Mouse (Mus musculus): Measurements from ENCODE around the gene Rasal1.

The Rasal1 gene

GRCm38 (mm10) chr5:120648569-120649373, at the start of gene Rasal1:
Rasal1 (plus strand) TSS chr5:120648812.
- peak; percentile 74 to 87 for DNase-seq (ENCODE audit: low spot score in 2 of 2)

GRCm38 (mm10) chr5:120599625-120600024, 49.0 kb upstream of the Rasal1 start:
- no peak for DNase-seq (ENCODE audit: low spot score in 2 of 2)

- no peak for DNase-seq (ENCODE audit: low spot score in 2 of 2)
Observed at GRCm38 (mm10) chr5:120600946-120601668, 47.5 kb upstream of the Rasal1 start.

GRCm38 (mm10) chr5:120602210-120602609, 46.4 kb upstream of the Rasal1 start:
- no peak for DNase-seq (ENCODE audit: low spot score in 2 of 2)

- no peak for DNase-seq (ENCODE audit: low spot score in 2 of 2)
Observed at GRCm38 (mm10) chr5:120603515-120603914, 45.1 kb upstream of the Rasal1 start.

- peak; percentile 60 to 84 for DNase-seq (ENCODE audit: low spot score in 2 of 2)
Observed at GRCm38 (mm10) chr5:120604839-120605238, 43.8 kb upstream of the Rasal1 start.

GRCm38 (mm10) chr5:120605241-120605661, 43.4 kb upstream of the Rasal1 start:
- no peak for DNase-seq (ENCODE audit: low spot score in 2 of 2)

GRCm38 (mm10) chr5:120605688-120606087, 42.9 kb upstream of the Rasal1 start:
- DNase-seq (ENCODE audit: low spot score in 2 of 2): peak; percentile 70 to 83

- DNase-seq (ENCODE audit: low spot score in 2 of 2): no peak
Observed at GRCm38 (mm10) chr5:120606590-120607200, 41.9 kb upstream of the Rasal1 start.

- no peak for DNase-seq (ENCODE audit: low spot score in 2 of 2)
Observed at GRCm38 (mm10) chr5:120607335-120607734, 41.3 kb upstream of the Rasal1 start.

- no peak for DNase-seq (ENCODE audit: low spot score in 2 of 2)
Observed at GRCm38 (mm10) chr5:120609246-120609775, 39.3 kb upstream of the Rasal1 start.

- DNase-seq (ENCODE audit: low spot score in 2 of 2): no peak
Observed at GRCm38 (mm10) chr5:120610906-120611305, 37.7 kb upstream of the Rasal1 start.

- DNase-seq (ENCODE audit: low spot score in 2 of 2): no peak
Observed at GRCm38 (mm10) chr5:120611416-120611815, 37.2 kb upstream of the Rasal1 start.

GRCm38 (mm10) chr5:120612442-120612821, 36.2 kb upstream of the Rasal1 start, which contains the start of the genes Rita1 and Ddx54:
Rita1 (minus strand) TSS chr5:120612589.
Ddx54 (plus strand) TSS chr5:120612739.
- DNase-seq (ENCODE audit: low spot score in 2 of 2): peak; percentile 98 to 99

GRCm38 (mm10) chr5:120612822-120613604, 35.6 kb upstream of the Rasal1 start:
- peak; percentile 100 for DNase-seq (ENCODE audit: low spot score in 2 of 2)

- DNase-seq (ENCODE audit: low spot score in 2 of 2): peak; percentile 40 to 65
Observed at GRCm38 (mm10) chr5:120615903-120616302, 32.7 kb upstream of the Rasal1 start.

GRCm38 (mm10) chr5:120618778-120619177, 29.8 kb upstream of the Rasal1 start:
- DNase-seq (ENCODE audit: low spot score in 2 of 2): no peak

- peak; percentile 51 to 76 for DNase-seq (ENCODE audit: low spot score in 2 of 2)
Observed at GRCm38 (mm10) chr5:120619201-120619600, 29.4 kb upstream of the Rasal1 start.

- peak; percentile 77 to 90 for DNase-seq (ENCODE audit: low spot score in 2 of 2)
Observed at GRCm38 (mm10) chr5:120620375-120621077, 28.1 kb upstream of the Rasal1 start.

GRCm38 (mm10) chr5:120621078-120621765, 27.4 kb upstream of the Rasal1 start:
- DNase-seq (ENCODE audit: low spot score in 2 of 2): peak in 1 of 2 experiments; percentile 71

Measured in natural killer cell, adult 2 months (primary cell).